Mouse (Mus musculus) c-Kit-positive CD71-positive TER-119-positive erythroid progenitor cells, embryonic 14.5 days (primary cell): ENCODE data around the gene Rdh1.
"Not testable (repeated sequence)": the region's sequence is repeated elsewhere in the genome, so short reads cannot be mapped to it uniquely, and the experiment has no call there.

Source experiments
- DNase-seq: peaks from one replicate; pipeline ENCODE4 v3.0.0-alpha.2; 2013; ENCODE audit warnings: low spot score

Rdh1 gene

DNA sequence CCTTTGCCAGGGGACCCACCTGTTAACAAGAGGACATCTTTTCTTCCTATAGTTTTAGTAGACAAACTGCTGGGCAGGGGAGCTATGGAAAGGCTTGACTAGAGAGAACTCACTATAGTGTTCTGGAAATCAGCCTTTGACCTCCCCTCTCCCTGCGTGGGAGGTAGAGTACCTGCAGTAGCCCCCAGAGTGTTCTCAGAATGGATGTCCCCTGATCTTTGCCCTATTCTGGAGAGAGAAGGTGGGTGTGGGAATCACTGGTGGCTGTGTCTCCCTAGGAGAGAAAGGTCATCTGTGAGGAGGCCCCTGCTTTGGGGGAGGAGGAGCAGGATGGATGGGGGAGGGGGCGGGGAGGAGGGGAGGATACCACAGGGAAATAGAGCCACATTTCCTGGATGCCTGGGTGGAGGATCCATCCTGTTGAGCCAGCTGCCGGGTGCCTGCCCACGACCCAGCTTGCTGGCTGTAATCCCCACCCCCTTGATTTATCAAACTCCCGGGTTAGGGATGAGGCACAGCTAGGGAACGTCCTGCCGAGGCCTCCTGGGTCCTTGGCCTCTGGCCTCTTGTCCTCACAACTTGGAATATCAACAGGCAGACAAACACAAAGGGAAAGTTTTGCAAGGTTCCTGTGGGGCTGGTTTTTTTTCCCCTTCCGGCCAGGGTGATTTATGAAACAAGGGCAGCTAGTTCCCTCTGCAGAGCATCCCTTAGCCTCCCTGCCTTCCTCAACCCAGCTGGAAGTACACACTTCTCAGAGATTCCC, 10.5 kb upstream of the Rdh1 start:
- DNase-seq: no peak

DNA sequence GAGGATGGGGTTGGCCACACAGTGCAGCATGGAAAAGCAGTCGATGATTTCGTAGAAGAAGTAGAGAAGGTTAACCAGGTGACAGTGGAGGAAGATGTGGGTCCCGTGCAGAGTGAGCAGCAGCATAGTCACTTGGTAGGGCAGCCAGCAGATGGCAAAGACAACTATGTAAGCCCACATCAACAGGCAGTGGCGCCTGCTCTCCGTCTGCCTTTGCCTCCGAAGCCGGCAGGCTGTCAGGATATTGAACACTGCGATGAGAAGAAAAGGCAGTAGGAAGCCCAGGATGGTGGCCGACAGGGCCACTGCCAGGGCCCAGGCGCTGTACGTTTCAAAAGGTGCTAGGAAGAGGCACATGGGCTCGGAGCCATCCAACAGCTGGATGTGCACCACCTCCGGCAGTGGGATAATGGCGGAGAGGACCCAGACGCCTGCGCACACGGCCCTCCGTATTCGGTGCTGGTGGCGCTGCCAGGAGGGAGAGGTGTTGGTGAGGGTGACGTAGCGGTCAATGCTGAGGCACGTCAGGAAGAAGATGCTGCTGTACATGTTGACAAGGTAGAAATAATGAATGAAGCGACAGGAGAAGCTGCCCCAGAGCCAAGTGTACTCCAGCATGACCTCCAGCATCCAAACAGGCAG, 9.3 kb upstream of the Rdh1 start:
- no peak for DNase-seq

DNA sequence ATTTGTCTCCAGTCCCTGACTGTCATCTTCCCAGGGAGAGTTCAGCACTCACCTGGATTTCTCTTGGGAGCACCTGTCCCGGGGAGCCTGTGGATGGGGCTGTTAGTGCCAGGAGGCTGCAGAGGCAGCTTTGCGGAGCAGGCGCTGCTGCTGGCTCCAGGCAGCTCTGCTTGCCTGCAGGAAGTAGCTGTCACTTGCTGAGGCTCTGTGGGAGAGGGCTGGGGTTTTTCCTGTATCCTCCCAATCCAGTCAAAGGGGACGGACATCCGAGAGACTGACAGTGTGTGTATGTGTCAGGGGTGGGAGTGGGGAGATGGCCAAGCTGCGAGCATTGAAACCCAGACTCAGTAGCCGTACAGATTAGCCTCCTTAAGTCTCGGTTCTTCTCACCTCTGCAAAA, 8.0 kb upstream of the Rdh1 start, which contains the start of gene Gpr182:
Gpr182 (minus strand) TSS at position 185 of the 400 bp plus-strand sequence.
- no peak for DNase-seq

DNA sequence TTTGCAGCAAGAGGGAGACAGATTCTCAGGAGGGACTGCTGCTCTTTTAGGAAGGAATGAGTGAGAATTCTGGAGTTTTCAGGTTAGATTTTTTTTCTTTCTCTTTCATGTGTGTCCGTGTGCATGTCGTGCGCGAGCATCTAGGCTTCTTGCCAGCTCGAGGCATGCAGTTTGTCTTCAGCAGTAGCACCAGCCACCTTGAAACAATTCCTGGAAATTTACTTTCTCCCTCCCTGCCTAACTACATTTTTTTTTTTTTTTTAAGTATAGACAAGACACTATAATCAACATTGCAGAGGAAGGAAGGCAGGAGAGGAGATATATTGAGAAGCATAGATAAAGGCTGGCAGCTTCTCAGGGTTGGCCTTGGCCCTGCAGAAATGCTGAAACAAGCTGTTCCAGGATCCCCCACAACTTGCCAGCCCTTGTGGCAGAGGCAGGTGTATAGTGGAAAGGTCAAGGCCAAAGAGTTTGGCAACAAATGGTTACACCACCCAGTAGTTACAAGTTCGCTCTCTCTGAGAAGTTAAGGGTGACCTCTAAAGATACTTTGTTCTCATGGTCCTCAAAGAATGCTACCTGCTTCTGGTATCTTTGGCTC, 4.9 kb upstream of the Rdh1 start:
- no peak for DNase-seq

DNA sequence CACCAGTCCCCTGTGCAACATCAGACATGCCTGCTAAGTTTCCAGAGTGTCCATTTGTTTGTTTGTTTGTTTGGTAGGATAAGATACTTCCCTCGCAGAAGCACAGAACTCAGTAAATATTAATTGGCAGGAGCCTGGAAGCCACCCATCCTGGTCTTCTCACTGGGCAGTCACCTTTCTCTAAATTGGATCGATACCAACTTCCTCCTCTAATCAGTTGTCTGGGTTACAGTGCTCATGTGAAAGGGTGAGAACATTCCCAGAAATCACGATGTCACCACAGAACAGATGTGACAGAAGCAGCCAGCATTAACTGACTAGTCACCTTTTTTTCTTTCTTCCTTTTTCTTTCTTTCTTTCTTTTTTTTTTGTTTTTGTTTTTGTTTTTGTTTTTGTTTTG, 4.3 kb upstream of the Rdh1 start:
- DNase-seq: no peak

DNA sequence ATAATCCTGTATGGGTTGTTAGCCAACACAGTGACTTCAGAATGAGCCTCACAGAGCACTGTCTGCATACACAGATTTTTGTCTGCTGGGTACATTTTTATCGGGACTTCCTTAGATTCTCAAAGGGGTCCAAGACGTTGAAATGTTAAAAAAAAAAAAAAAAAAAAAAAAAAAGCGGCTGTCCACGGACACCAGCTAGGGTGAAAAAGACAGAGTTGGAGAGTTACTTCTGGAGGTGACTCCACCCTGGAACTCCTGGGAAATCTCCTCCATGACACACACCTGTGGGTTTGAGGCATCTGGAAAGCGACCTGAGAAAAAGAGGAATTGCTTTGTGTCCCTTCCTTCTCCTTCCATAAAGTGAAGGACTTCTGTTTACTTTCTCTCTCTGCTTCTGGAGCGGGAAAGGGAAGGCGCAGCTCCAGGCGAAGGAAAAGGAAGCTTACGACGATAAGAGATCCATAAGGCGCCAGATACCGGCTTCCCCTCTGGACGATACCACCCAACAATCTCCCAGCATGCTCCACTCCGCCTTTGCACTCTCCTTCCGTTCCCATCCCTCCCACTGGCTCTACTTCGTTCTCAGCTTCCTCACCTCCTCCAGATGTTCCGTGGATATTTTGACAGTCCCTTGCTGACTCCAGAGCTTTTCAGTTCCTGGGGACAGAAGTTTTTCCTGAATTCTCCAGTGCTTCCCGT, 3.6 kb upstream of the Rdh1 start:
- no peak for DNase-seq

DNA sequence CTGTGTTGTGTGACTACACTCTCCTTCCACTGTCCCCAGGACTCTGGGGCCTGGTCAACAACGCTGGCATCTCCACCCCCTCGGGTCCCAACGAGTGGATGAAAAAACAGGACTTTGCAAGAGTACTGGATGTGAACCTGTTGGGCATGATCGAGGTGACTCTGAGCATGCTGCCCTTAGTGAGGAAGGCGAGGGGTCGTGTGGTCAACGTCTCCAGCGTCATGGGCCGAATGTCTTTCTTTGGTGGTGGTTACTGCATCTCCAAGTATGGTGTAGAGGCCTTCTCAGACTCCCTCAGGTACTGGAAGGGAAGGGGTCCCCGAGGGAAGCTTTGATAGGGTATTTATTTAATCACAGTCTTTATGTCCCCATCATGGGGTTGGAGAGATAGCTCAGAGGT, 3.4 kb downstream of the Rdh1 start:
- not testable (repeated sequence) for DNase-seq

DNA sequence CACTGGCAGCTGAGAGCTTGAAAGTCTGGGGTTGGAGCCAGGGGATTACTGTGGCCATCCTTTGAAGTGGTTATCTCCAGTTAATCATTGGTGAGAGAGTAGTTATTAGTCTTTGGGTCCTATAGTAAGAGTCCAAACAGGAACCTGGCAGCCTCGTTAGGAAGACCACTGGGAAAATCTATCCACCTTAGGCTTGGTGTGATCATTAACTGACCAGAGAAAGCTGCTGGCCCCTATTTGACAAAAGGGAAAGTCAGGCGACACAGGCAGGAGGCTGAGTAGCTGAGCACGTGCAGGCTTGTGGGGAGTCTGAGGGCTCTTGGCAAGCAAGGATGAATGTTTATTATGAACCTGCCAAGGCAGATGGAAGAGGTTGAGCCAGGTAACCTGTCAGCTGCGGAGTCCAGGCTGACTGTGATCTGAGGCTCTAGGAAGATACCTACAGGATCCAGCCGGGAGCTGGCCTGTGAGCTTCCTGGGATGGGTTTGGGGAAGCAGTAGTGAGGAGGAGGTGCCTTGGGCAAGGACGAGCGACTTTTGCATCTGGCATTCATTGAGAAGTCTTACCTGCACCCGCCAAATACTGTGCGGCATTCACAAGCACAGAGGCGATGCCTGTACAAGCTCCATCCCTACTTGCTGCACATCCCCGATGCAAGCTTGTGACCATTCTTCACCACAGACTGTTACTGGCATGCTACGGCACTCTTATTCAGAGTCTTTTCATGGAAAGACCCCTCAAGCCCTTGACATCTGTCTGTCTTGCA, 4.6 kb downstream of the Rdh1 start:
- DNase-seq: no peak

DNA sequence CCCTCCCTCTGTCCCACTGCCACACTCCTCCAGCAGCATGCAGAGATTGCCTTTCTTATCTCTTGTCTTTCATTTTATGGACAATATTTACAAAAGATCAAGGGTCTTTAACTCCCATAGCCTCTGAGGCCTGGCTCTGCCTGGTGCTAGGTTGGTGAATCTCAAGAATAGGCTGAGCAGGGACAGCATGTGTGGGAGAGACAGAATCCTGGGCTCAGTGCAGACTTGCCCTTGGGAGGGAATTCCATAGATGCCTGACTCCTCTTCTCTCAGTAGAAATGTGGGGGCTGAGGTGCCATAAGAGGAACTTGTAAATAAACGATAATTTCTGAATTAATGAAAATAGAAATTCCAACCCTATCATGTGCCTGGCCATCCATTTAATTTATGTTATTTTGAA, 7.0 kb downstream of the Rdh1 start:
- no peak for DNase-seq

DNA sequence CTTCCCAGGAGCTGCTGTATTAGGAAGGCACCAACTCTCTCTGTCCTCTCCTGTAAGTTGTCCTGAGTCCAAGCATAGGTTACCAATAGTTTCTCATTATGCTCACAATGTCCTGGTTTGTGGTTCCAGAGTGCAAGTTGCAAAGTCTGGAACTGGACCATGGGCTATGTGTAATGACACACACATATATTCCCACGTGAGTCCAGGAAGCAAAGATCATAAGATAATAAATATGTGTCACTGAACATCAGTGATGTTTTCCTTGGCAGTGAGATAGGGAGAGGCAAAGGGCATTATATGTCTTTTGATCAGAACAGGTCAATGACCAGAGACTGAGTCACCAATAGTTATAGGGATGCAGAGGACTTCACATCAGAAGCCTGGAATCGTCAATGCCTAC, 16.5 kb downstream of the Rdh1 start, which contains the start of gene Rdh9:
Rdh9 (plus strand) TSS at position 376 of the 400 bp plus-strand sequence.
- no peak for DNase-seq

DNA sequence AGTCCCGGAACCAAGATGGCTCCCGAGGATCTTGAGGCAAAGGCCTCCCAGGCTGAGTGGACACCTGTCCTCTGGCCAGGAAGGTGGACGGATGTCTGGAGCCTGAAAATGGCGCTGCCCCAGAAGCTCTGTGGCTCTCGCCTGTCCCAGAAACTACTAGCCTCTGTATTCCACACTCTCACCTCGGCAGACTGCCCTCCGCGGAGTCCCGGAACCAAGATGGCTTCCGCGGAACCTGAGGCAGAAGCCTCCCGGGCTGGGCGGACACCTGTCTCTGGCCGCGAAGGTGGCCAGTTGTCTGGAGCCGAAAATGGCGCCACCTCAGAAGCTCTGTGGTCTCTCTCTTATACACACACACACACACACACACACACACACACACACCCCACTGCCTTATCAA, 22.8 kb downstream of the Rdh1 start:
- DNase-seq: not testable (repeated sequence)

DNA sequence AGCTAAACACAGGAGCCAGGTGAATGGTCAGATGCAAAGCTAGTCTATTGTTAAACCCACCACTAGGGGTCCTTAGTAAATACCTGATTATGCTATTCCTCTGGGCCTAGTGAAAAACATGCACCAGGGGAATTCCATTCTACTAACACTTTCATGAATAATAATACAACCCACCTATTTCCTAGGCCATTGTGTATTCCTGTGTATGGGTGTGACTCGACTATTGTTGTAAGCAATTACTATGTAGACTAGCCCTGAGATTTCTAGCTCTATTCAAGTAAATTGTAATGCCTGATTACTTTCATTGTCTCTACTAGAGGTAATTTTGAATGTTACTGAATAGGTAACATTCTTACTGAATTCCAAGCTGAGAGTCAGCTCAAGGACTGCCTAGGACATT, 25.9 kb downstream of the Rdh1 start:
- not testable (repeated sequence) for DNase-seq

DNA sequence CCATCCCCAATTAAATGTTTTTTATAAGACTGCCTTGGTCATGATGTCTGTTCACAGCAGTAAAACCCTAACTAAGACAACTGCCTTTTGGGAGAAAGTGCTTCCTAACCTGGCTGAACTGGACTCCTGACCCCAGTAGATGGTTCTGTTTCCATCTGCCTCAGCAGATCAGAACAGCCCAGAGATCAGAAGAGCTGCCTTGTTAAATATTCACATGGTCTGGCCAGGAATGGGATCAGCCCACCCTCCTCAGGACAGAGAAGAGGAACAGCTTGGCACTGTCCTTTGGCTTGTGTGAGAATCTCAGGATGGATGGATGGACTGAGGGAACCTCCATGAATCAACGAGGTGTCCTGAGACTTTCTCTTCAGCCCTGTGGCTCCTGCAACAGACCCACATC, 39.8 kb downstream of the Rdh1 start:
- DNase-seq: no peak

DNA sequence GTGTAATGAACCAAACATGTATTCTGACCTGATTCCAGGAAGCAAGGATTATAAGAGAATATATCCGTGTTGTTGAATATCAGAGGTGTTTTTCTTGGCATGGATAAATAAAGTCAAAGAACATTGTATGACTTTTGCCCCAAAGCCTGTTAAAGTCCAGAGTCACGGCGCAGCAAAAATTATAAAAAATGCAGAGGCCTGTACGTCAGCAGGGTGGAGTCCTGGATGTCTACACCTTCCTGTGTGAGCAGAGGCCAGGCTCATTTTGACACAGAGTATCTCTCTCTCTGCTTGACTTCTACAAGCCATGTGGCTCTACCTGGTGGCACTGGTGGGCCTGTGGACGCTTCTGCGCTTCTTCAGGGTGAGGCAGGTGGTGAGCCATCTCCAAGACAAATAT, 41.4 kb downstream of the Rdh1 start, which contains the start of gene Rdh16:
Rdh16 (plus strand) TSS at position 262 of the 400 bp plus-strand sequence.
- DNase-seq: no peak

DNA sequence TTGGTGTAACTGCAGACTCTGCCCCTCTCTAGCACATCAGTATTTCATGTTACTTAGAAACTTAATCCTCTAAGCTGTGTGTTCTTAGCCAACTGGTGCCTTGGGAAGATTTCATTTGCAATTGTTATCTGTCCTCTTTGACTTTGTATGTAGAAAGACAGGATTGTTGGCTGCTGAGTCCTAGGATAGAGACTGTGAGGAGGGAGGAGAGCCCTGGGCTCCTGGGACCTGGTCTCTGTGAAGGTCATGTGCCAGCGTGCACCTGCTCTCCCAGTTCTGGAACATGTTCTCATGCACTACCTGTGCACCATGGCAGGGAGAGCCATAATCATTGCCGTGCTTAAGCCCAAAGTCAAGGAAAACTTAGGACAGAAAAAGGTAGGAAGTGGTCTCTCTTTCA, 42.1 kb downstream of the Rdh1 start:
- DNase-seq: no peak

DNA sequence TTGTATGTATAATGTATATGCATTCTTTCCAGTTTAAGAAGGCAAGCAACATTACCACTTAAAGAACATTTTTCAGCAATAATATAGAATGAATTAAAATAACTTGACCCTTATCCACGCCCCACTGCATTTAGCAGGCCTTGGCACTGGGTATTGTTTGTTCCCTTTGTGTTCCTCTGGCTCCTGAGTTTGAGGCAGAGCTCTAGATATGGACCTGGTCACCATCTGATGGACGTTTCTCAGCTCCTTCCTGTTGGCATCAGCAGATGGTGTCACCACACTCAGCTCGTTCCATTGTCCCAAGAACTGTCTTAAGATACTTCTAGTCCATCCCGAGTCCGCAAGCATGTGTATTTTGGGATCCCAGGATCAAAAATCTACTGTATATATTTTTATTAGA, 42.7 kb downstream of the Rdh1 start:
- DNase-seq: no peak

DNA sequence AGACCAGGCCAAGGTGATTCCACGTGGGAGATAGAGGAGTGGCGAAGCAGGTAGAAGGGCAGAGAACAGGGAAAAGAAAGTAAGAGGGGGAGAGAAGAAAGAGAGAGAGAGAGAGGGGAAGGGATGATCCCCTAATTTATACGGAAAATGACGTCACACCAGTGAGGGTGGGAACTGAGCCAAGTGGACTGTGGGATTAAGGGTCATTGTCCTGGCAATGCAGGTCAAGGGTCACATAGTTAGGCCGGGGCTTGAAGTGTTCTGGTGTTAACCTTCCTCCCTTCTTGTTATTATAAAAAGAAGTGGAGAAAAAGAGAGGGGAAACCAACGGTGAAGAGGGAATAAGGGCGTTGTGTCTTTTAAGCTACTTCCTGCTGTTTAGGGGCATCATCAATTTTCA, 44.9 kb downstream of the Rdh1 start:
- no peak for DNase-seq

DNA sequence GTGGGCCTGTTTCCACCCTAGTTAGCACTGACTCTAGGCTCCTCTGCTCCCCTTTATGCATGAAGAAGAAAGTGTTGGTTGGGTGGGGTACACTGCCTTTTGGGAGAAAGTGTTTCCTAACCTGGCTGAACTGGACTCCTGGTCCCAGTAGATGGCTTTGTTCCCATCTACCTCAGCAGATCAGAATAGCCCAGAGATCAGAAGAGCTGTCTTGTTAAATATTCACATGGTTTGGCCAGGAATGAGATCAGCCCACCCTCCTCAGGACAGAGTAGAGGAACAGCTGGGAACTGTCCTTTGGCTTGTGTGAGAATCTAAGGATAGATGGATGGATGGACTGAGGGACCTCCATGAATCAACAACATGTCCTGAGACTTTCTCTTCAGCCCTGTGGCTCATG, 56.4 kb downstream of the Rdh1 start:
- DNase-seq: no peak

DNA sequence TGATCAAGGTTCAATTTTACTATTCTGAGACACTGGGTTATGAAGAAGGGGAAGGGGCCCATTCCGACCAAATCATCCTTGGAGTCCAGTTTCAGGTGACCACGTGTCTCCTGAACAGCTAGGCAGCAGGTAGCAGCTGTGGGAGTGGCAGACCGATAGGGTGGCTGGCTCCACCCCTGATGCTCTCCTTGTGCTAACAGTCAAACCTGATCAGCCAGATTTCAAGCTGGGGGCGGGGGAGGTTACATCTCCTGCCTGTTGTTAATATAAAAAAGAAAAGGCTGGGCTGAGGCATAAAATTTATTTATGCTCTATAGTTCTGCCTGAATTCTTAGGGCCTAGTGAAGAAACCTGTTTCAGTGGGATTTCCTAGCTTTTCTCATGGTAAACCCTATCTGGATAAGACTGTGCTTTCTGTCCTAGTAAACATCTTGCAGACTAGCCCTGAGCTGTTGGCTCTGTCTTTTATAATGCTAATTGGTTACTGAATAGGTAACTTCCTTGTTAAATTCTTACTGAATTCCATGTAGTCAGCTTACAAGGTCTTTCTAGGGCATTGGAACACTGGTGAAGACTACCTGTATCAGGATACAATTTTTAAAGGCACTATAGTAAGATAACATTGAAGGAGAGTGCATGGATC, 57.9 kb downstream of the Rdh1 start:
- DNase-seq: not testable (repeated sequence)
